Mouse (Mus musculus) ES-E14 (cell line): ENCODE measurements around the gene 5830411N06Rik.

Source experiments
- CHD2 ChIP-seq: IDR thresholded peaks from 2 replicates; pipeline ENCODE4 v1.6.1; 2014; ENCODE audit warnings: mild to moderate bottlenecking, low read depth, low read length, inconsistent platforms
- HCFC1 ChIP-seq: IDR thresholded peaks from 2 replicates; pipeline ENCODE4 v1.6.1; 2012; ENCODE audit warnings: low read length, inconsistent platforms, borderline replicate concordance; ENCODE audit not compliant: insufficient read depth
- ZC3H11A ChIP-seq: IDR thresholded peaks from 2 replicates; pipeline ENCODE4 v1.6.1; 2012; ENCODE audit warnings: low read depth, mild to moderate bottlenecking, inconsistent platforms, low read length, borderline replicate concordance

GRCm38 (mm10) chr7:140228476-140228875 is 18.6 kb upstream of the 5830411N06Rik start:
- TF ChIP-seq CHD2 (no peak), HCFC1 (no peak), ZC3H11A (no peak)
